Mouse (Mus musculus) CD4-positive naive resting alpha-beta T cell, adult 57 days (primary cell): ENCODE measurements around the gene Kitl. TPM values are rescaled to one million over a fixed set of nuclear protein-coding genes. Genes with fewer than 3 reads are reported as not detected.

Source experiments
- total RNA-seq: library from RNA; stranded (reverse); gene quantifications from one replicate; pipeline ENCODE4 v1.2.4, GENCODE M21; 2023

The Kitl gene
- 1.7 TPM for total RNA-seq

GRCm38 (mm10) chr10:100015370-100016325 is at the start of gene Kitl:
Gene Kitl (plus strand): TSS chr10:100015630.

